Mouse (Mus musculus): Measurements from ENCODE around the gene Glipr1.

The Glipr1 gene

GRCm38 (mm10) chr10:111971929-111972328 is 30.5 kb downstream of the Glipr1 start:
- in situ Hi-C loops (cut with MboI; ENCODE audit: low sequenced_read_pairs), result loop anchor here (10.0 kb wide), 1 partner anchor 133 kb away; no protein-coding TSS in a partner anchor

GRCm38 (mm10) chr10:111966394-111966793 is 36.0 kb downstream of the Glipr1 start:
- in situ Hi-C loops (cut with MboI; ENCODE audit: low sequenced_read_pairs), result no loop called here

GRCm38 (mm10) chr10:111960459-111960858 is 42.0 kb downstream of the Glipr1 start:
- in situ Hi-C loops (cut with MboI; ENCODE audit: low sequenced_read_pairs), result no loop called here

- in situ Hi-C loops (cut with MboI; ENCODE audit: low sequenced_read_pairs), result no loop called here
Observed at GRCm38 (mm10) chr10:111959353-111959752, 43.1 kb downstream of the Glipr1 start.

- in situ Hi-C loops (cut with MboI; ENCODE audit: low sequenced_read_pairs), result no loop called here
Observed at GRCm38 (mm10) chr10:111958046-111958421, 44.4 kb downstream of the Glipr1 start.

- in situ Hi-C loops (cut with MboI; ENCODE audit: low sequenced_read_pairs), result no loop called here
Observed at GRCm38 (mm10) chr10:111957271-111958045, 45.0 kb downstream of the Glipr1 start.

- in situ Hi-C loops (cut with MboI; ENCODE audit: low sequenced_read_pairs), result no loop called here
Observed at GRCm38 (mm10) chr10:111955836-111956235, 46.6 kb downstream of the Glipr1 start.

- in situ Hi-C loops (cut with MboI; ENCODE audit: low sequenced_read_pairs), result loop anchor here (25.0 kb wide), 2 partner anchors 437 to 637 kb away; partner anchors contain the start of gene Phlda1
Observed at GRCm38 (mm10) chr10:111949008-111949407, 53.4 kb downstream of the Glipr1 start.

- in situ Hi-C loops (cut with MboI; ENCODE audit: low sequenced_read_pairs), result loop anchor here (25.0 kb wide), 2 partner anchors 436 to 636 kb away; partner anchors contain the start of gene Phlda1
Observed at GRCm38 (mm10) chr10:111948041-111948440, 54.4 kb downstream of the Glipr1 start.

GRCm38 (mm10) chr10:111945563-111945962 is 56.9 kb downstream of the Glipr1 start:
- in situ Hi-C loops (cut with MboI; ENCODE audit: low sequenced_read_pairs), result loop anchor here (25.0 kb wide), 2 partner anchors 433 to 633 kb away; partner anchors contain the start of gene Phlda1

GRCm38 (mm10) chr10:111943026-111943425 is 59.4 kb downstream of the Glipr1 start:
- in situ Hi-C loops (cut with MboI; ENCODE audit: low sequenced_read_pairs), result loop anchor here (25.0 kb wide), 2 partner anchors 431 to 631 kb away; partner anchors contain the start of gene Phlda1

GRCm38 (mm10) chr10:111937146-111937534 is 65.3 kb downstream of the Glipr1 start:
- in situ Hi-C loops (cut with MboI; ENCODE audit: low sequenced_read_pairs), result loop anchor here (25.0 kb wide), 2 partner anchors 425 to 625 kb away; partner anchors contain the start of gene Phlda1

- in situ Hi-C loops (cut with MboI; ENCODE audit: low sequenced_read_pairs), result loop anchor here (25.0 kb wide), 2 partner anchors 424 to 624 kb away; partner anchors contain the start of gene Phlda1
Observed at GRCm38 (mm10) chr10:111936491-111937145, 65.8 kb downstream of the Glipr1 start.

- in situ Hi-C loops (cut with MboI; ENCODE audit: low sequenced_read_pairs), result loop anchor here (25.0 kb wide), 2 partner anchors 424 to 624 kb away; partner anchors contain the start of gene Phlda1
Observed at GRCm38 (mm10) chr10:111936021-111936420, 66.4 kb downstream of the Glipr1 start.

Data from CH12F3 (cell line).